Mouse (Mus musculus) macrophage (primary cell): Measurements from ENCODE around the gene Dnajc10. TPM values are rescaled to one million over a fixed set of nuclear protein-coding genes. Genes with fewer than 3 reads are reported as not detected.

ENCODE experiments used
- H3K27ac ChIP-seq: fragments of 350-480 bp; formaldehyde crosslinking; 2 replicates; pipeline ENCODE4 v1.9.0; 2021
- H3K36me3 ChIP-seq: fragments of 350-480 bp; formaldehyde crosslinking; 2 replicates; pipeline ENCODE4 v1.9.0; 2021; ENCODE audit errors: inconsistent target
- H3K4me3 ChIP-seq: fragments of 350-480 bp; formaldehyde crosslinking; 2 replicates; pipeline ENCODE4 v1.9.0; 2021; ENCODE audit errors: inconsistent target
- H3K79me2 ChIP-seq: fragments of 350-480 bp; formaldehyde crosslinking; 2 replicates; pipeline ENCODE4 v1.9.0; 2021; ENCODE audit errors: inconsistent target
- WGBS: methylation state at CpG from one replicate; pipeline ENCODE4 v1.1.7; 2026; ENCODE audit warnings: inconsistent platforms; ENCODE audit not compliant: missing documents; 5-methylcytosine and 5-hydroxymethylcytosine counted together
- polyA plus RNA-seq: library from polyadenylated mRNA; stranded (reverse); fragments of 250-400 nt; gene quantifications from 3 replicates; pipeline ENCODE4 v1.2.4, GENCODE M21; 2018; ENCODE audit warnings: inconsistent platforms
- total RNA-seq, 78 experiments: library from RNA; depleted of rRNA; stranded (reverse); fragments of 250-400 nt; gene quantifications; 1 replicate in 9 of 78; 2 replicates in 24 of 78; 3 replicates in 43 of 78; 4 replicates in 2 of 78; pipeline ENCODE4 v1.2.4; 2018; ENCODE audit warnings: inconsistent platforms in 56 of 78

Dnajc10 gene
- total RNA-seq (2018; cell fraction: chromatin; rRNA removed), result 100 to 1,000 TPM in 1 of 26 experiments, 10 to 100 TPM in 25; 27.2 to 109 (median 57.9) TPM
- total RNA-seq (2018; cell fraction: cytosol; rRNA removed), result 10 to 100 TPM; 31.1 to 55.3 (median 41.9) TPM
- total RNA-seq (2018; cell fraction: nucleus; rRNA removed), result 10 to 100 TPM; 36.9 to 81.8 (median 62.8) TPM
- polyA plus RNA-seq, result 29.4 to 43.2 TPM (median 36.8 TPM) in 3 replicates

- H3K27ac ChIP-seq, result peak within 1 kb of the TSS; percentile 79
- peaks cover 8% of the 10 kb centered on the region; the same call in 1 of the 2 replicates for H3K79me2 ChIP-seq
- H3K36me3 ChIP-seq, result peaks cover 9% of the 10 kb centered on the region; the same call in 1 of the 2 replicates
- 1% methylated on average over 67 of the region's 72 CpGs for WGBS
- H3K4me3 ChIP-seq, result peak within 1 kb of the TSS; percentile 83
Observed at GRCm38 (mm10) chr2:80315242-80316161, at the start of gene Dnajc10. Dnajc10 (plus strand) TSS chr2:80315466.

- no peak overlapping the region for H3K27ac ChIP-seq
Observed at GRCm38 (mm10) chr2:80266894-80267293, 48.4 kb upstream of the Dnajc10 start.

GRCm38 (mm10) chr2:80268053-80268452, 47.2 kb upstream of the Dnajc10 start:
- Histone ChIP-seq H3K79me2 (no peaks in the 10 kb centered on the region), H3K4me3 (no peak overlapping the region), H3K27ac (no peak overlapping the region), H3K36me3 (no peaks in the 10 kb centered on the region)
- WGBS, result 64% methylated on average over 4 of the region's 4 CpGs

More at GRCm38 (mm10) chr2:80266894-80267293, 48.4 kb upstream of the Dnajc10 start:
- Histone ChIP-seq H3K79me2 (no peaks in the 10 kb centered on the region), H3K36me3 (no peaks in the 10 kb centered on the region), H3K4me3 (no peak overlapping the region)
- WGBS, result 3% methylated on average over 11 of the region's 11 CpGs

- no peak overlapping the region for H3K27ac ChIP-seq
- H3K36me3 ChIP-seq, result no peaks in the 10 kb centered on the region
- no peak overlapping the region for H3K4me3 ChIP-seq
- no peaks in the 10 kb centered on the region for H3K79me2 ChIP-seq
- 64% methylated on average over 1 of the region's 1 CpGs for WGBS
Observed at GRCm38 (mm10) chr2:80271431-80271830, 43.8 kb upstream of the Dnajc10 start.

- no peaks in the 10 kb centered on the region for H3K36me3 ChIP-seq
- no peak overlapping the region for H3K27ac ChIP-seq
- 38% methylated on average over 3 of the region's 3 CpGs for WGBS
- H3K4me3 ChIP-seq, result no peak overlapping the region
- no peaks in the 10 kb centered on the region for H3K79me2 ChIP-seq
Observed at GRCm38 (mm10) chr2:80273038-80273437, 42.2 kb upstream of the Dnajc10 start.

GRCm38 (mm10) chr2:80273763-80274162, 41.5 kb upstream of the Dnajc10 start:
- Histone ChIP-seq H3K36me3 (no peaks in the 10 kb centered on the region), H3K27ac (no peak overlapping the region), H3K79me2 (no peaks in the 10 kb centered on the region), H3K4me3 (no peak overlapping the region)
- WGBS, result 82% methylated on average over 4 of the region's 4 CpGs

GRCm38 (mm10) chr2:80275136-80275535, 40.1 kb upstream of the Dnajc10 start:
- 68% methylated on average over 2 of the region's 2 CpGs for WGBS
- Histone ChIP-seq H3K79me2 (no peaks in the 10 kb centered on the region), H3K4me3 (no peak overlapping the region), H3K27ac (no peak overlapping the region), H3K36me3 (no peaks in the 10 kb centered on the region)

- H3K36me3 ChIP-seq, result no peaks in the 10 kb centered on the region
- H3K4me3 ChIP-seq, result no peak overlapping the region
- H3K27ac ChIP-seq, result no peak overlapping the region
- H3K79me2 ChIP-seq, result no peaks in the 10 kb centered on the region
- WGBS, result 80% methylated on average over 2 of the region's 2 CpGs
Observed at GRCm38 (mm10) chr2:80282214-80282613, 33.1 kb upstream of the Dnajc10 start.

GRCm38 (mm10) chr2:80286397-80286796, 28.9 kb upstream of the Dnajc10 start:
- H3K27ac ChIP-seq, result no peak overlapping the region
- no peaks in the 10 kb centered on the region for H3K79me2 ChIP-seq
- H3K4me3 ChIP-seq, result no peak overlapping the region
- no peaks in the 10 kb centered on the region for H3K36me3 ChIP-seq
- 93% methylated on average over 4 of the region's 4 CpGs for WGBS

- WGBS, result 86% methylated on average over 8 of the region's 8 CpGs
- H3K4me3 ChIP-seq, result no peak within 1 kb of the TSS
- no peaks in the 10 kb centered on the region for H3K79me2 ChIP-seq
- no peak within 1 kb of the TSS for H3K27ac ChIP-seq
- no peaks in the 10 kb centered on the region for H3K36me3 ChIP-seq
Observed at GRCm38 (mm10) chr2:80292172-80292571, 23.1 kb upstream of the Dnajc10 start, which contains the start of gene Prdx6b. Prdx6b (plus strand) TSS chr2:80292472.

- no peaks in the 10 kb centered on the region for H3K36me3 ChIP-seq
- 3% methylated on average over 3 of the region's 3 CpGs for WGBS
- no peak overlapping the region for H3K27ac ChIP-seq
- H3K4me3 ChIP-seq, result no peak overlapping the region
- H3K79me2 ChIP-seq, result no peaks in the 10 kb centered on the region
Observed at GRCm38 (mm10) chr2:80298334-80298733, 16.9 kb upstream of the Dnajc10 start.

- 91% methylated on average over 4 of the region's 4 CpGs for WGBS
- Histone ChIP-seq H3K4me3 (no peak overlapping the region), H3K79me2 (no peaks in the 10 kb centered on the region), H3K36me3 (no peaks in the 10 kb centered on the region), H3K27ac (no peak overlapping the region)
Observed at GRCm38 (mm10) chr2:80300806-80301205, 14.5 kb upstream of the Dnajc10 start.

- 27% methylated on average over 2 of the region's 2 CpGs for WGBS
- Histone ChIP-seq H3K4me3 (no peak overlapping the region), H3K79me2 (no peaks in the 10 kb centered on the region), H3K36me3 (no peaks in the 10 kb centered on the region), H3K27ac (no peak overlapping the region)
Observed at GRCm38 (mm10) chr2:80303957-80304356, 11.3 kb upstream of the Dnajc10 start.

GRCm38 (mm10) chr2:80307701-80308100, 7.6 kb upstream of the Dnajc10 start:
- Histone ChIP-seq H3K36me3 (no peaks in the 10 kb centered on the region), H3K27ac (no peak overlapping the region), H3K4me3 (no peak overlapping the region), H3K79me2 (no peaks in the 10 kb centered on the region)
- 92% methylated on average over 3 of the region's 3 CpGs for WGBS

- 88% methylated on average over 4 of the region's 4 CpGs for WGBS
- no peaks in the 10 kb centered on the region for H3K36me3 ChIP-seq
- no peak overlapping the region for H3K27ac ChIP-seq
- H3K79me2 ChIP-seq, result no peaks in the 10 kb centered on the region
- no peak overlapping the region for H3K4me3 ChIP-seq
Observed at GRCm38 (mm10) chr2:80309775-80310174, 5.5 kb upstream of the Dnajc10 start.
